Mouse (Mus musculus) liver, embryonic 14.5 days (tissue): ENCODE measurements at regions not wholly inside any gene's neighbourhood (a gene's known extent, or its start where the extent isn't known, plus 50 kb on each side); places are given as distances from the start of the nearest gene placed in this dataset.

ENCODE experiments used
- CTCF ChIP-seq: IDR thresholded peaks from 2 replicates; pipeline ENCODE4 v1.5.1; 2016; ENCODE audit warnings: antibody characterized with exemption, low read depth, control low read depth
- EP300 ChIP-seq: IDR thresholded peaks from 2 replicates; pipeline ENCODE4 v1.6.1; 2016; ENCODE audit warnings: antibody characterized with exemption, low read depth

- TF ChIP-seq CTCF (no peak), EP300 (no peak)
Observed at GRCm38 (mm10) chr15:93095224-93095623, 179.8 kb downstream of the Gxylt1 start.
